In the genomic region with DNA sequence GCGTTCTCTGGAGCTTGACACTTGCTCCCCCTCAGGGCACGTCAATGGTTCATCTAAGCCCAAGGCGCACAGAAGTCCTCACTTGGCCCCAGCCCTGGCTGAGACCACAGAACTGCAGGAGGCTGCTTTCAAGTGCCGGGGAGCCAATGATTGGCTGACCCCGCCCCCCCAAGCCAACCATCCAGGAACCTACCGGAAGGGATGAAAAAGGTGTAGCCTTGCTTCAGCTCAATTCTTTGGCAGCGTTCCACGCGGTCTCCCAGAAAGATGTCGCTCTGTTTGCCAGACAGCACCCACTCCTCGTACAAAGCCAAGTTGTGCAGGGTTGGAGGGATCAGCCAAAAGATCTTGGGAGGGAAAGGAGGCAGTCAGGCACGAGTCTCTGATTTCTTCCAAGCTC, we compare ENCODE assay signal across 17 mouse cellular contexts. TPM values are rescaled to one million over a fixed set of nuclear protein-coding genes. Genes with fewer than 3 reads are reported as not detected.
DNase-seq lines count a peak whose midpoint lies in the region; ATAC-seq and TF ChIP-seq lines count a peak whose summit lies in the region.
"Had no signal": no experiment of that assay in that cellular context is flagged by ENCODE, and none has a peak within 500 bp of the region (broad histone marks: within the 10 kb centered on the region; RNA-seq: fewer than 3 reads in every experiment).

No protein-coding gene starts in this region.

- TF ChIP-seq POLR2A in kidney, adult 2 months (IDR thresholded peaks at IDR 0.05; ENCODE audit: low read depth, low read length) = no peak

- no peak overlapping the region for H3K27ac ChIP-seq in kidney, adult 2 months (ENCODE audit: insufficient read depth, low read depth, low read length)
- H3K27ac ChIP-seq: embryonic facial prominence, embryonic 15.5 days; liver, embryonic 14.5 days; neural tube, embryonic 12.5 days had no signal

- DNase-seq in cerebellum, postnatal 10 days = peak; percentile 55 to 59
- peak; percentile 50 for DNase-seq in kidney, adult 2 months
- peak; percentile 53 to 66 for DNase-seq in kidney, postnatal 4 days
- peak; percentile 46 to 73 for DNase-seq in lung, postnatal 4 days
- DNase-seq in thymus, postnatal 10 days (ENCODE audit: low spot score in 2 of 2) = no peak
- DNase-seq in gastrocnemius, postnatal 10 days = no peak
- DNase-seq in heart, postnatal 4 days = no peak
- DNase-seq: adrenal gland, adult 2 months; cerebellum, adult 11-12 months; heart, postnatal 10 days had no signal

- no peak for ATAC-seq in cerebellum, adult (ENCODE audit: insufficient number of reproducible peaks, low FRiP score, low TSS enrichment)
- ATAC-seq: forebrain, embryonic 14.5 days; hindbrain, embryonic 16.5 days had no signal

- H3K4me1 ChIP-seq in kidney, adult 2 months (ENCODE audit: control insufficient read depth, insufficient read depth, low read length) = peaks cover 12% of the 10 kb centered on the region; the same call in 1 of the 2 replicates

- WGBS in kidney, adult 2 months = 68% methylated on average over 12 of the region's 12 CpGs

- no peaks in the 10 kb centered on the region for H3K36me3 ChIP-seq in kidney, adult 2 months (ENCODE audit: control insufficient read depth, insufficient read depth, low read length)
- H3K36me3 ChIP-seq: embryonic facial prominence, embryonic 15.5 days had no signal

- TF ChIP-seq CTCF in kidney, adult 2 months (conservative IDR thresholded peaks at IDR 0.05; ENCODE audit: insufficient read depth, insufficient read length, low read depth, low read length) = no peak

- no peak overlapping the region for H3K4me3 ChIP-seq in kidney, adult 2 months (ENCODE audit: insufficient read depth, low read depth, low read length)
- H3K4me3 ChIP-seq: embryonic facial prominence, embryonic 15.5 days; megakaryocyte, embryonic 14.5 days; neural tube, embryonic 12.5 days had no signal

- no peaks in the 10 kb centered on the region for H3K27me3 ChIP-seq in kidney, adult 2 months (replicated peaks; ENCODE audit: control insufficient read depth, insufficient read depth, low read length)

RNA-seq across cellular contexts. Expression of a gene that starts 42.1 kb away (rescaled TPM):
- polyA plus RNA-seq in kidney, adult 2 months (2012; rRNA removed) = 9.6 and 10.9 TPM in 2 replicates
- 10 to 100 TPM; 18.4 to 23.8 TPM for total RNA-seq in gastrocnemius, postnatal 10 days (2021)
- total RNA-seq in heart, postnatal 4 days (2021) = 10 to 100 TPM; 27.7 to 29.5 TPM

Comparison
In these comparisons a context has a peak if more than half of its experiments do, and no peak if none do; other contexts are left out.
1. DNase-seq: peak in cerebellum, postnatal 10 days (2 of 2), kidney, adult 2 months (single experiment), kidney, postnatal 4 days (2 of 2) and lung, postnatal 4 days (2 of 2); none in thymus, postnatal 10 days (0 of 2), gastrocnemius, postnatal 10 days (single experiment) and heart, postnatal 4 days (single experiment).